Mouse (Mus musculus): ENCODE data around the gene Clnk. TPM values are rescaled to one million over a fixed set of nuclear protein-coding genes. Genes with fewer than 3 reads are reported as not detected.
"Not testable (repeated sequence)": the region's sequence is repeated elsewhere in the genome, so short reads cannot be mapped to it uniquely, and the experiment has no call there.

Clnk gene
- 0.14 and 0.45 TPM in 2 replicates for polyA plus RNA-seq (2016; fragmentation: Nextera tagmentation; extraction: Ambion mirVana)

DNA sequence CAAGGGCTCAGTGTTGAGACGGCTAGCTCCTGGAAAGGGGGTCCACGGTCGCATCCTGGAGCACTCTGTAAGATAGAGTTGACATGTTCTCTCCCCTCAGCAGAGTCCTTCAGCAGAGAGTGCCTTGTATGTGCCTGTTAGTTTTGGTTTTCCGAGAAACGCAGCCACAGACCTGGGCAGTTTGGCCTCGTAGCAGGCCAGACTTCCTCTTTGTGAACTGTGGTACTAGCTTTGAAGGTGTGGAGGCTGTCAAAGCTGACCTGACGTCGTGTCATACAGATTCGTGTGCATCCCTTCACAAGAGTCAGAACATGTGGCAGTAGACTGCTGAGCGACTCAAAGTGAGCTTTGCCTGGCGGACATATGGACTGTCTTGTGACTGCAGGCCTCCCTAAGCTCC is at the start of gene Clnk:
TSS of gene Clnk (minus strand) at position 191 of the 400 bp plus-strand sequence.
- no peaks in the 10 kb centered on the region for H3K9me3 ChIP-seq
- 86% methylated on average over 11 of the region's 11 CpGs for WGBS
- H3K36me3 ChIP-seq (replicated peaks) = no peaks in the 10 kb centered on the region
- H3K27ac ChIP-seq (replicated peaks) = no peak within 1 kb of the TSS
- no peaks in the 10 kb centered on the region for H3K27me3 ChIP-seq (replicated peaks; ENCODE audit: low read depth, poor library complexity, severe bottlenecking)
- H3K4me3 ChIP-seq = no peak within 1 kb of the TSS
- no peak for DNase-seq (ENCODE audit: low spot score)
- peaks cover 17% of the 10 kb centered on the region for H3K4me1 ChIP-seq

DNA sequence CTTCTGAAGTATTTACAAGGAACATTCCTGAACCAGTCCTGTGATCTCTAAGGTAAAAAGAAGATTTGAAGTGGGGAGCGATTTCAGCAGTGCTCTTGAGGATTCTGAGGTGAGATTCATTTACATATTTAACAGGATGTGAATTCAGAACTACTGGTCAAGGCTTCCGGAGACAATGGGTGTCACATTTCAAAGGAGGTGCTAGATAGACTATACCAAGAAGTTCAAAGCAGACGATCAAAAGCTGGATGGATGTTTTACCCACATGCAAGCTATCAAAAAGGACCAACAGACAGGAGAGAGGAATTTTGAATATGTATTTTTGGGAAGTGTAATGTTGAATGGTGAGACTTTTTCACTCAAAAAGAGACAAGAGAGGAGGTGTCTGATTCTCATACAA is 28.7 kb upstream of the Clnk start:
- Histone ChIP-seq H3K27me3 (replicated peaks; ENCODE audit: low read depth, poor library complexity, severe bottlenecking) (no peaks in the 10 kb centered on the region), H3K4me3 (no peak overlapping the region), H3K36me3 (replicated peaks) (no peaks in the 10 kb centered on the region), H3K9me3 (no peaks in the 10 kb centered on the region), H3K4me1 (no peaks in the 10 kb centered on the region), H3K27ac (replicated peaks) (no peak overlapping the region)
- 53% methylated on average over 3 of the region's 3 CpGs for WGBS
- no peak for DNase-seq (ENCODE audit: low spot score)

GRCm38 (mm10) chr5:38904528-38905044 is 28.0 kb upstream of the Clnk start:
- H3K4me1 ChIP-seq = no peaks in the 10 kb centered on the region
- no peaks in the 10 kb centered on the region for H3K9me3 ChIP-seq
- H3K36me3 ChIP-seq (replicated peaks) = no peaks in the 10 kb centered on the region
- no peak overlapping the region for H3K27ac ChIP-seq (replicated peaks)
- H3K4me3 ChIP-seq = no peak overlapping the region
- WGBS = 90% methylated on average over 3 of the region's 3 CpGs
- H3K27me3 ChIP-seq (replicated peaks; ENCODE audit: low read depth, poor library complexity, severe bottlenecking) = no peaks in the 10 kb centered on the region
- no peak for DNase-seq (ENCODE audit: low spot score)

DNA sequence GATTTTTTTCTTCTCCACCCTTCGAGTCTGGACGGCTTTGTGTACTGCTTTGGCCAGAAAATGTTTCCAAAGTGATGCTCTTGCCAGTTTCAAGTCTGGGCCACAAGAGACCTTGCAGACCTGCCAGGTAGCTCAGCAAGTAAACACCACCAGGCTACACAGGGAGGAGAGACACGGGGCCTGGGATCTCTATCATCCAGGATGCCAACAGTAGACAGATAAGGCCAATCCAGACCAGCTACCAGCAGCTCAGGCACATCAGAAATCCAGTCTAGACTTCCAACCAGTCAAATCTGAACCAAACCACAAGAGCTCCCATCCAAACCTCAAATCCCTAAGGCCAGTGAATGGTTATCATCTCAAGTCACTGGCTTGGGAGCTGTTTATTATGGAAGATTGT is 26.3 kb upstream of the Clnk start:
- H3K36me3 ChIP-seq (replicated peaks) = no peaks in the 10 kb centered on the region
- no peak for DNase-seq (ENCODE audit: low spot score)
- H3K27me3 ChIP-seq (replicated peaks; ENCODE audit: low read depth, poor library complexity, severe bottlenecking) = no peaks in the 10 kb centered on the region
- H3K9me3 ChIP-seq = no peaks in the 10 kb centered on the region
- H3K4me1 ChIP-seq = no peaks in the 10 kb centered on the region
- WGBS = 90% methylated on average over 3 of the region's 3 CpGs
- no peak overlapping the region for H3K4me3 ChIP-seq
- H3K27ac ChIP-seq (replicated peaks) = no peak overlapping the region

GRCm38 (mm10) chr5:38899051-38899450 is 22.4 kb upstream of the Clnk start:
- Histone ChIP-seq H3K36me3 (replicated peaks) (no peaks in the 10 kb centered on the region), H3K9me3 (no peaks in the 10 kb centered on the region), H3K27ac (replicated peaks) (no peak overlapping the region), H3K27me3 (replicated peaks; ENCODE audit: low read depth, poor library complexity, severe bottlenecking) (no peaks in the 10 kb centered on the region), H3K4me1 (no peaks in the 10 kb centered on the region), H3K4me3 (no peak overlapping the region)
- 76% methylated on average over 2 of the region's 2 CpGs for WGBS
- no peak for DNase-seq (ENCODE audit: low spot score)

GRCm38 (mm10) chr5:38888646-38889045 is 12.0 kb upstream of the Clnk start:
- H3K9me3 ChIP-seq = no peaks in the 10 kb centered on the region
- H3K27me3 ChIP-seq (replicated peaks; ENCODE audit: low read depth, poor library complexity, severe bottlenecking) = no peaks in the 10 kb centered on the region
- no peaks in the 10 kb centered on the region for H3K4me1 ChIP-seq
- no peak for DNase-seq (ENCODE audit: low spot score)
- no peak overlapping the region for H3K27ac ChIP-seq (replicated peaks)
- no peak overlapping the region for H3K4me3 ChIP-seq
- WGBS = 92% methylated on average over 1 of the region's 1 CpGs
- H3K36me3 ChIP-seq (replicated peaks) = no peaks in the 10 kb centered on the region

- H3K27ac ChIP-seq (replicated peaks) = no peak overlapping the region
- DNase-seq (ENCODE audit: low spot score) = no peak
- WGBS = 85% methylated on average over 2 of the region's 2 CpGs
- no peaks in the 10 kb centered on the region for H3K9me3 ChIP-seq
- H3K4me1 ChIP-seq = no peaks in the 10 kb centered on the region
- no peaks in the 10 kb centered on the region for H3K36me3 ChIP-seq (replicated peaks)
- H3K27me3 ChIP-seq (replicated peaks; ENCODE audit: low read depth, poor library complexity, severe bottlenecking) = no peaks in the 10 kb centered on the region
- no peak overlapping the region for H3K4me3 ChIP-seq
Measured at GRCm38 (mm10) chr5:38886623-38887275, 10.1 kb upstream of the Clnk start.

- H3K9me3 ChIP-seq; H3K27ac ChIP-seq (replicated peaks); DNase-seq (ENCODE audit: low spot score); H3K36me3 ChIP-seq (replicated peaks); H3K27me3 ChIP-seq (replicated peaks; ENCODE audit: low read depth, poor library complexity, severe bottlenecking); H3K4me3 ChIP-seq; H3K4me1 ChIP-seq: not testable (repeated sequence)
- 83% methylated on average over 1 of the region's 1 CpGs for WGBS
Measured at GRCm38 (mm10) chr5:38882635-38883034, 6.0 kb upstream of the Clnk start.

DNA sequence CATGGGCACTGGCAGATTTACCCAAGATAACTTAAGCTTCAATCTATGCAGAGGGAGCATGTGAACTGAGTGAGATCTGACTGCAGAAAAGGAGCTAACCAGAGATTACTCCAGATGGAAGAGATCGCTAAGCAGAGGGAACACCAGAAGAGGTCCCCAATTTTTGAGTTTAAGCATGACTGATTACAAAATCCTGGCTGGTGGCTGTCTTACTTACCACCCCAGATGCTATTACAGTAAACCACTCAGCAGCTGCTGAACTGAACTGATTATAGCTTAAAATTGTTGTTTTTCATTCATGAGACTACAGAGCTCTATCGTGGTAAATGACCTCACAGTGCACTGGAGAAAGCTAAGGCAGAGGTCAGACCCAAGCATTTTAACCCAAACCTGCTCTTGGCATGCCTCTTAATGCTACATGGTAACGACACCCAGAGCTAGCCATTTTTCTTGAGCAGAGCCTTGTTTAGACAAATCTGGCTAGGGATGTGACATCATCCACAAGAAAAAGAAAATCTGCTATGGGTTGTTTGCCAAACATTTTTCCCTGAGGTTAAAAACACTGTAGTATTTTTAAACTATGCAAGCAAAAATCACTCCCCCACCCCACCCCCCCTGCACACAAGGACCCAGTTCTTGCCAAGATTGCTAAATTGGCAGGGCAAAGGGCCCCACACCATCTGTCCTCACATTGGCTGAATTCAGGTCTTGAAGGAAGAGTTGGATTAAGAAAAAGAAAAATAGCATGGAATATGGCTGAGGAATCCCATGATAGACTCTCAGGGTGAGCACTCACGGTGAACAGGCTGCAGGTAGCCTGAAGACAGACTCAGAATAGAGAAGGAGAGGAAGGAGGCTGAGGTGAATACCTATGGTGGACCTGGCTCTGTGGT is 5.4 kb upstream of the Clnk start:
- Histone ChIP-seq H3K36me3 (replicated peaks) (no peaks in the 10 kb centered on the region), H3K4me3 (no peak overlapping the region), H3K27ac (replicated peaks) (no peak overlapping the region), H3K4me1 (no peaks in the 10 kb centered on the region), H3K9me3 (no peaks in the 10 kb centered on the region), H3K27me3 (replicated peaks; ENCODE audit: low read depth, poor library complexity, severe bottlenecking) (no peaks in the 10 kb centered on the region)
- DNase-seq (ENCODE audit: low spot score) = no peak
- 65% methylated on average over 4 of the region's 4 CpGs for WGBS

DNA sequence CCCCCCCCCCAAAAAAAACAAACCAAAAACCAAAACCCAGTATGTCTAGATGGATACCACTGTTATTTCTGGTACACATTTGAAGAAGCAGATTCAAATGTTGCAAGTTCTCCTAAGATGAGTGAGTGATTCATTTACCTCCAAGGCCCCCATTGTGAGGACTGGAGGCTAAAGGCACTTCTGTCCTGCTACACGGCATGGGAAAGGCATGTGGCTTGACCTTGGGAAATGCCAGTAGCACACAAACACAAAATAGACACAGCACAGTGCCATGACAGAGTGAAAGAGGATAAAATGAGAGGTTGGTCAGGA is 4.8 kb upstream of the Clnk start:
- no peaks in the 10 kb centered on the region for H3K36me3 ChIP-seq (replicated peaks)
- no peaks in the 10 kb centered on the region for H3K4me1 ChIP-seq
- 65% methylated on average over 1 of the region's 1 CpGs for WGBS
- no peak overlapping the region for H3K27ac ChIP-seq (replicated peaks)
- H3K27me3 ChIP-seq (replicated peaks; ENCODE audit: low read depth, poor library complexity, severe bottlenecking) = no peaks in the 10 kb centered on the region
- no peaks in the 10 kb centered on the region for H3K9me3 ChIP-seq
- no peak for DNase-seq (ENCODE audit: low spot score)
- no peak overlapping the region for H3K4me3 ChIP-seq

GRCm38 (mm10) chr5:38879989-38880706 is 3.5 kb upstream of the Clnk start:
- H3K4me1 ChIP-seq = peaks cover 8% of the 10 kb centered on the region
- 67% methylated on average over 11 of the region's 11 CpGs for WGBS
- no peak overlapping the region for H3K4me3 ChIP-seq
- H3K36me3 ChIP-seq (replicated peaks) = no peaks in the 10 kb centered on the region
- no peak overlapping the region for H3K27ac ChIP-seq (replicated peaks)
- no peak for DNase-seq (ENCODE audit: low spot score)
- H3K9me3 ChIP-seq = no peaks in the 10 kb centered on the region
- H3K27me3 ChIP-seq (replicated peaks; ENCODE audit: low read depth, poor library complexity, severe bottlenecking) = no peaks in the 10 kb centered on the region

GRCm38 (mm10) chr5:38875403-38875802 is 1.2 kb downstream of the Clnk start:
- 33% methylated on average over 3 of the region's 3 CpGs for WGBS
- no peak overlapping the region for H3K27ac ChIP-seq (replicated peaks)
- H3K36me3 ChIP-seq (replicated peaks) = no peaks in the 10 kb centered on the region

More at GRCm38 (mm10) chr5:38875403-38875802, 1.2 kb downstream of the Clnk start:
- Histone ChIP-seq H3K4me1 (peaks cover 18% of the 10 kb centered on the region), H3K9me3 (no peaks in the 10 kb centered on the region), H3K27me3 (replicated peaks; ENCODE audit: low read depth, poor library complexity, severe bottlenecking) (no peaks in the 10 kb centered on the region), H3K4me3 (no peak overlapping the region)
- DNase-seq (ENCODE audit: low spot score) = peak; percentile 17
